Mouse (Mus musculus) limb, embryonic 11.5 days (tissue): ENCODE data around the gene Nmnat1. TPM values are rescaled to one million over a fixed set of nuclear protein-coding genes. Genes with fewer than 3 reads are reported as not detected.

ENCODE experiments used
- ATAC-seq: fragments of 200-750 bp; cut with Nextera tagmentation; 2 replicates; pipeline ENCODE4 v1.8.0; 2017; ENCODE audit warnings: low read depth; ENCODE audit not compliant: insufficient number of reproducible peaks, low FRiP score, low TSS enrichment
- DNase-seq: peaks from one replicate; pipeline ENCODE4 v3.0.0-alpha.2; 2015; ENCODE audit warnings: low spot score
- H3K27ac ChIP-seq: fragments of 300-500 bp; sonication (generic); replicated peaks from 2 replicates; pipeline ENCODE4 v1.5.1; 2014; ENCODE audit warnings: low read depth, mild to moderate bottlenecking, low read length
- H3K27me3 ChIP-seq: fragments of 300-500 bp; sonication (generic); 2 replicates; pipeline ENCODE4 v1.6.1; 2014; ENCODE audit warnings: mild to moderate bottlenecking, low read length, mixed read lengths; ENCODE audit not compliant: control insufficient read depth, insufficient read depth
- H3K36me3 ChIP-seq: fragments of 300-500 bp; sonication (generic); 2 replicates; pipeline ENCODE4 v1.6.1; 2014; ENCODE audit warnings: mild to moderate bottlenecking, low read length, moderate library complexity, mixed read lengths; ENCODE audit not compliant: control insufficient read depth, insufficient read depth
- H3K4me1 ChIP-seq: fragments of 300-500 bp; sonication (generic); 2 replicates; pipeline ENCODE4 v1.6.1; 2014; ENCODE audit warnings: low read length, mixed read lengths; ENCODE audit not compliant: control insufficient read depth, insufficient read depth
- H3K4me2 ChIP-seq: fragments of 300-500 bp; sonication (generic); 2 replicates; pipeline ENCODE4 v1.6.1; 2014; ENCODE audit warnings: low read depth, mild to moderate bottlenecking, moderate library complexity; ENCODE audit not compliant: severe bottlenecking
- H3K4me3 ChIP-seq: fragments of 300-500 bp; sonication (generic); 2 replicates; pipeline ENCODE4 v1.5.1; 2014; ENCODE audit warnings: low read depth, low read length
- H3K9ac ChIP-seq: fragments of 300-500 bp; sonication (generic); 2 replicates; pipeline ENCODE4 v1.6.1; 2014; ENCODE audit warnings: mild to moderate bottlenecking, low read length
- H3K9me3 ChIP-seq: fragments of 300-500 bp; sonication (generic); 2 replicates; pipeline ENCODE4 v1.6.1; 2016; ENCODE audit warnings: low read length; ENCODE audit not compliant: control insufficient read depth
- WGBS: fragments of 180-500 bp; shearing (Covaris S2); extraction: QIAGEN DNeasy Blood & Tissue Kit; methylation state at CpG from one replicate; pipeline ENCODE4 v1.1.7; 2014; 5-methylcytosine and 5-hydroxymethylcytosine counted together
- polyA plus RNA-seq: library from polyadenylated mRNA; unstranded; fragments of >200 nt; fragmentation: Nextera tagmentation; extraction: Ambion mirVana; gene quantifications from 2 replicates; pipeline ENCODE4 v1.2.1, GENCODE M21; 2014

Nmnat1 gene
- polyA plus RNA-seq, result 15.8 and 16.5 TPM in 2 replicates

DNA sequence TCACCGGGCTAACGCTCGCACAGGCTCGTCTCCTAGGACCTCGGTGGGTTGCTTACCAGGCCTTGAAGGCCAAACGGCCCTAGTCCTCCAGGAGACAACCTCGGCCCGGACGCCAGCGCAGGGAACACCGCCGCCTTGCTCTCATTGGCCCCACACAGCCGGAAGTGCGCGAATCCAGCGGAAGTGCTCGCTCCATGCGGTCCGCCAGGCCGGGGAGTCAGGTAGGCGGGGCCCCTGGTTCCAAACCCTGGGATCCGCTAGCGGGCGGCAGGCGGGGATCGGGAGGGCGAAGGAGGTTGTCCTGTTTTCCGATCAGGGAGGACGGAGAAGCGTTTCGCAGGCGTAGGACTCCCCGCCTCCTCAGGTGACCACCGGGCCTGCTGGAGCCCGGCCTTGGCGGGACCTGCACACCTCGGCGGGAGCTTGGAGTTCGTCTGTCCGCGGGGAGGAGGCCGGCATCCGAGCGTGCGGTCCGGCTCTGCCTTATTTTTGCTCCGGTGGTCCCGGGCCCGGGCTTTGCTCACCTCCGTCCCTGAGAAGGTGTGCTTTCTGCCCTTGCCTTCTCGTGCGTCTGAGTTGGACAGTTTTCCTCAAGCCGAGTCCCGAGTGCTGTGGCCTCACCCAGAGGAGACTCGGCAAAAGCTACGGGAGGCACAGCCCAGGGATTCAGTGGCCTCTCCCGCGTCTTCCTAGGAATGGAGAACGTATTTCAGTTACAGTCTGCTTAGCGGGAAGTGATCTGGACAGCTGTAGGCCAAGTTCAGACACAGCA, at the start of gene Nmnat1, which contains the start of gene Lzic:
Gene Nmnat1 (minus strand): TSS at position 150 of the 772 bp plus-strand sequence.
Gene Lzic (plus strand): TSS at position 177 of the 772 bp plus-strand sequence.
- peak within 1 kb of the TSS; percentile 61 for H3K9ac ChIP-seq
- H3K27ac ChIP-seq, result peak within 1 kb of the TSS; percentile 72
- peaks cover 16% of the 10 kb centered on the region for H3K36me3 ChIP-seq
- DNase-seq, result peak; percentile 97
- 0 out of 2 replicates have a peak, but pooled peaks cover 4% of the 10 kb centered on the region for H3K4me1 ChIP-seq
- H3K27me3 ChIP-seq, result no peaks in the 10 kb centered on the region
- no peaks in the 10 kb centered on the region for H3K9me3 ChIP-seq
- H3K4me2 ChIP-seq, result peak within 1 kb of the TSS; percentile 67
- peak; percentile 97 for ATAC-seq
- WGBS, result under 1% methylated on average over 60 of the region's 60 CpGs
- H3K4me3 ChIP-seq, result peak within 1 kb of the TSS; percentile 76

DNA sequence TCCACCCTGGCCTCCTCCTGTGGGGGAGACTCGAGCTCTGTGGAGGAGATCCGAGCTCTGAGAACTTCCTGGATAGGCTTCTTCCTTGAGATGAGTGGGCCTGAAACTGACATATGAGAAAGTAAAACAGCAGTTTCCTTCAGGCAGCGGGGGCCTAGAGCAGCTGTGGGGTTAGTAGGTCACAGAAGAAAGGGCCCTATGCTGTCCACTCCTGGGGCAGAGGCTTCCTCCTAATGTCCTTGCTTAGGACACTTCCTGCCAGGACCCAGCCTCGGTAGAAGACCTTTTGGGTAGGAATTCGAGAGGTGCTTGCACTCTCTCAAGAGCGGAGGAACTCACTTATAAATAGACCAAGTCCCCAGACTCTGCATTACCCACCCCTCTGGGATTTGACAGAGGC, 44.7 kb upstream of the Nmnat1 start:
- no peak for ATAC-seq
- DNase-seq, result no peak
- no peaks in the 10 kb centered on the region for H3K9me3 ChIP-seq
- peaks cover 19% of the 10 kb centered on the region for H3K4me1 ChIP-seq
- no peaks in the 10 kb centered on the region for H3K27me3 ChIP-seq
- no peak overlapping the region for H3K4me3 ChIP-seq
- no peak overlapping the region; the same call in 1 of the 2 replicates for H3K27ac ChIP-seq
- no peak overlapping the region for H3K4me2 ChIP-seq
- H3K9ac ChIP-seq, result no peak overlapping the region
- 72% methylated on average over 6 of the region's 6 CpGs for WGBS
- H3K36me3 ChIP-seq, result no peaks in the 10 kb centered on the region

GRCm38 (mm10) chr4:149527621-149528354, 42.8 kb upstream of the Nmnat1 start:
- no peaks in the 10 kb centered on the region for H3K9me3 ChIP-seq
- H3K4me2 ChIP-seq, result no peak overlapping the region
- DNase-seq (no peak), ATAC-seq (no peak)
- H3K36me3 ChIP-seq, result no peaks in the 10 kb centered on the region
- H3K27me3 ChIP-seq, result no peaks in the 10 kb centered on the region
- no peak overlapping the region for H3K4me3 ChIP-seq
- H3K9ac ChIP-seq, result no peak overlapping the region
- H3K4me1 ChIP-seq, result peaks cover 21% of the 10 kb centered on the region
- no peak overlapping the region for H3K27ac ChIP-seq
- 76% methylated on average over 15 of the region's 15 CpGs for WGBS

GRCm38 (mm10) chr4:149526330-149526729, 41.3 kb upstream of the Nmnat1 start:
- DNase-seq (no peak), ATAC-seq (peak; percentile 39; the same call in 1 of the 2 replicates)
- H3K4me2 ChIP-seq, result 0 out of 2 replicates have a peak overlapping the region, but pooled peaks have one; percentile 2
- peaks cover 24% of the 10 kb centered on the region for H3K4me1 ChIP-seq
- no peaks in the 10 kb centered on the region for H3K9me3 ChIP-seq
- no peaks in the 10 kb centered on the region for H3K36me3 ChIP-seq
- 36% methylated on average over 7 of the region's 7 CpGs for WGBS
- H3K4me3 ChIP-seq, result no peak overlapping the region
- H3K9ac ChIP-seq, result 0 out of 2 replicates have a peak overlapping the region, but pooled peaks have one; percentile 5
- 0 out of 2 replicates have a peak overlapping the region, but pooled peaks have one; percentile 21 for H3K27ac ChIP-seq
- H3K27me3 ChIP-seq, result no peaks in the 10 kb centered on the region

- no peaks in the 10 kb centered on the region for H3K9me3 ChIP-seq
- H3K4me2 ChIP-seq, result no peak overlapping the region
- 79% methylated on average over 6 of the region's 6 CpGs for WGBS
- H3K27me3 ChIP-seq, result no peaks in the 10 kb centered on the region
- no peak overlapping the region for H3K4me3 ChIP-seq
- H3K36me3 ChIP-seq, result no peaks in the 10 kb centered on the region
- no peak overlapping the region for H3K27ac ChIP-seq
- H3K9ac ChIP-seq, result 0 out of 2 replicates have a peak overlapping the region, but pooled peaks have one; percentile 5
- H3K4me1 ChIP-seq, result peaks cover 24% of the 10 kb centered on the region
- no peak for ATAC-seq
- DNase-seq, result no peak
Measured at GRCm38 (mm10) chr4:149525811-149526210, 40.8 kb upstream of the Nmnat1 start.

- Histone ChIP-seq H3K9ac (no peak overlapping the region), H3K4me3 (no peak overlapping the region)
- WGBS, result 85% methylated on average over 4 of the region's 4 CpGs
Measured at GRCm38 (mm10) chr4:149525170-149525569, 40.2 kb upstream of the Nmnat1 start.

DNA sequence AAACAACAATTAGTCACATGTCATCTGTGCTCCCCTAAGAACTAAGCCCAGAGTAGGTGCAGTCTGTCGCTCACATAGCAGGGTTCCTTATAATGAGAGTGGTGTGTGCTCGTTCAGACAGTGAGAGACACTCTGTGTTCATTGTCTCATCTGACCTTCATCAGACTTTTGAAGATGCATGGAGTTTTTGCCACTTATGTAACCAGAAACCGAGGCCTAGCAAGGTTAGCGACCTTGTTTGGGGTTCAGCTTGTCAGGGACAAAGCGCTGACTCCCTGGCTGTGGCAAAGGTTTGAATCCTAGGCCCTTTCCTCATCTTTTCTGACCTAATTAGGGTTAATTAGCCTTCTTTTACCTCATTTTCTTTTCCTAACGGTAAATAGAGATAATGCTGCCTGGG, 39.0 kb upstream of the Nmnat1 start:
- Histone ChIP-seq H3K4me1 (peaks cover 32% of the 10 kb centered on the region), H3K4me2 (no peak overlapping the region), H3K9me3 (no peaks in the 10 kb centered on the region), H3K27me3 (no peaks in the 10 kb centered on the region), H3K9ac (no peak overlapping the region), H3K36me3 (no peaks in the 10 kb centered on the region), H3K27ac (no peak overlapping the region), H3K4me3 (no peak overlapping the region)
- 78% methylated on average over 6 of the region's 6 CpGs for WGBS
- ATAC-seq (no peak), DNase-seq (no peak)

More at GRCm38 (mm10) chr4:149525170-149525569, 40.2 kb upstream of the Nmnat1 start:
- DNase-seq (no peak), ATAC-seq (no peak)
- Histone ChIP-seq H3K4me2 (no peak overlapping the region), H3K27ac (no peak overlapping the region), H3K9me3 (no peaks in the 10 kb centered on the region), H3K4me1 (peaks cover 28% of the 10 kb centered on the region), H3K27me3 (no peaks in the 10 kb centered on the region), H3K36me3 (no peaks in the 10 kb centered on the region)

DNA sequence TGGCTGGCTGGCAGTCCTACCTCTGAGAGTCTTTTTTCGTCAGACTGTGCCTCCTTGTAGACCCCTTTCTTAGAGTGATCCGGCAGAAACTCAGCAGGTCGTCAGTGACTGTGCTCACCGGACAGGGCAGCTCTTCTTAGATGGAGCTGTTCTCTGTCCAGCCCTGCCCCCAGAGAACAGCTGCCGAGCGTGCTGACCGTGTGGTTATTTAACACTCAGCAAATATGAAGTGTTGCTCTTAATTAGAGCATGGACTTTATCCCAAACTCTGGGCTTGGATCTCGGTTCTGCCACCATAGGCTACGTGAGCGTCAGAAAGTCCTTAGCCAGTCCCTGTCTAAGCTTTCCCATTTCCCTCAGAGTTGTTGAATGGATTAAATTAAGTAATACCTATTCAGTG, 36.3 kb upstream of the Nmnat1 start:
- Histone ChIP-seq H3K4me3 (no peak overlapping the region), H3K9ac (no peak overlapping the region), H3K4me1 (peaks cover 23% of the 10 kb centered on the region), H3K27ac (no peak overlapping the region), H3K4me2 (no peak overlapping the region), H3K36me3 (no peaks in the 10 kb centered on the region), H3K9me3 (no peaks in the 10 kb centered on the region), H3K27me3 (no peaks in the 10 kb centered on the region)
- ATAC-seq, result no peak
- no peak for DNase-seq
- WGBS, result 79% methylated on average over 10 of the region's 10 CpGs
